In the genomic region with DNA sequence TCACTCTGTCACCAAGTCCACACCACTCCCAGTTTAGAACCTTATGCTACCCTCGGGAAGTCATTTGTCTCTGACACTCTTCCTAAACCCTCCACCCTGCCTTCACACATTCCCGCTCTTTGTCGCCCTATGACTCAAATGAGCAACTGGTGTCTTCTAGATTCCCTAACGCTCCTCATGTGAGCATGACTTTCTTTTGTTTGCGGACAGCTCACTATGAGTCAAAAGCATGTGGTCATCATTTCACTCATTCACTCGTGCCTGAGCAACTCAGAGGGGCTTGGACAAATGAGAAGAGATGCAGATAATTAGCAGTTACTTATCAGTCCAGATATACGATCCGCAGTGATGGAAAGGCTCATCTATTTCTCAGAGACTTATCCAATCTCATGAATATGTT, we compare ENCODE assay signal across 19 mouse cellular contexts. TPM values are rescaled to one million over a fixed set of nuclear protein-coding genes. Genes with fewer than 3 reads are reported as not detected.
DNase-seq lines count a peak whose midpoint lies in the region; ATAC-seq and TF ChIP-seq lines count a peak whose summit lies in the region.
"Had no signal": no experiment of that assay in that cellular context is flagged by ENCODE, and none has a peak within 500 bp of the region (broad histone marks: within the 10 kb centered on the region; RNA-seq: fewer than 3 reads in every experiment).

No protein-coding gene starts in this region.

- H3ac ChIP-seq in C2C12 (ENCODE audit: control insufficient read depth, insufficient read length, low read depth), result no peak overlapping the region

- no peak overlapping the region for H3K4me3 ChIP-seq in C2C12 (ENCODE audit: insufficient read depth, poor library complexity, severe bottlenecking)
- H3K4me3 ChIP-seq in intestine, embryonic 15.5 days (replicated peaks), result no peak overlapping the region
- no peak overlapping the region for H3K4me3 ChIP-seq in stomach, embryonic 15.5 days (replicated peaks)
- H3K4me3 ChIP-seq in forebrain, embryonic 10.5 days, result no peak overlapping the region
- H3K4me3 ChIP-seq: gastrocnemius, adult 2 months; heart, embryonic 13.5 days; hindbrain, embryonic 13.5 days had no signal

- H3K4me2 ChIP-seq in intestine, embryonic 15.5 days (replicated peaks), result no peak overlapping the region
- H3K4me2 ChIP-seq in stomach, embryonic 15.5 days, result no peak overlapping the region
- H3K4me2 ChIP-seq: heart, embryonic 13.5 days; hindbrain, embryonic 13.5 days had no signal

- H3K79me2 ChIP-seq in C2C12 (ENCODE audit: control insufficient read depth, insufficient read depth), result no peaks in the 10 kb centered on the region

- 77% methylated on average over 8 of the region's 8 CpGs for WGBS in intestine, embryonic 15.5 days
- 77% methylated on average over 8 of the region's 8 CpGs for WGBS in stomach, embryonic 15.5 days
- 90% methylated on average over 8 of the region's 8 CpGs for WGBS in forebrain, embryonic 10.5 days

- DNase-seq in heart, adult 11 months, result peak; percentile 60
- no peak for DNase-seq in heart, postnatal 10 days
- no peak for DNase-seq in thymus, postnatal 10 days (ENCODE audit: low spot score in 2 of 2)
- DNase-seq in forebrain, embryonic 10.5 days (ENCODE audit: extremely low spot score, low spot score), result no peak
- DNase-seq: adrenal gland, postnatal 10 days; B cell, adult 2 months; cerebellum, adult 11 months; cerebellum, adult 8-10 months; cerebellum, postnatal 36 days; gastrocnemius, adult 2 months; gastrocnemius, postnatal 25 days had no signal

- no peaks in the 10 kb centered on the region for H3K4me1 ChIP-seq in intestine, embryonic 15.5 days (replicated peaks)
- no peaks in the 10 kb centered on the region for H3K4me1 ChIP-seq in stomach, embryonic 15.5 days
- H3K4me1 ChIP-seq in forebrain, embryonic 10.5 days, result no peaks in the 10 kb centered on the region
- H3K4me1 ChIP-seq: heart, embryonic 13.5 days; hindbrain, embryonic 13.5 days had no signal

- H3K9ac ChIP-seq in intestine, embryonic 15.5 days, result no peak overlapping the region
- H3K9ac ChIP-seq in stomach, embryonic 15.5 days, result no peak overlapping the region
- H3K9ac ChIP-seq: heart, embryonic 13.5 days; hindbrain, embryonic 13.5 days had no signal

- intact Hi-C loops in heart, postnatal 10 days (cut with DNase I), result no loop called here

- H3K27me3 ChIP-seq in C2C12 (ENCODE audit: control insufficient read depth, insufficient read depth, insufficient read length), result no peaks in the 10 kb centered on the region
- H3K27me3 ChIP-seq in intestine, embryonic 15.5 days (replicated peaks), result no peaks in the 10 kb centered on the region
- no peaks in the 10 kb centered on the region for H3K27me3 ChIP-seq in stomach, embryonic 15.5 days (replicated peaks)
- H3K27me3 ChIP-seq in forebrain, embryonic 10.5 days (ENCODE audit: poor library complexity, severe bottlenecking), result no peaks in the 10 kb centered on the region
- H3K27me3 ChIP-seq: heart, embryonic 13.5 days; hindbrain, embryonic 13.5 days had no signal

- H3K27ac ChIP-seq in intestine, embryonic 15.5 days, result peak overlapping the region; percentile 75
- H3K27ac ChIP-seq in stomach, embryonic 15.5 days, result peak overlapping the region; percentile 83; the same call in 1 of the 2 replicates
- H3K27ac ChIP-seq in forebrain, embryonic 10.5 days, result no peak overlapping the region
- H3K27ac ChIP-seq: gastrocnemius, adult 2 months; heart, embryonic 13.5 days; hindbrain, embryonic 13.5 days had no signal

- H3K36me3 ChIP-seq in C2C12 (ENCODE audit: control insufficient read depth, insufficient read depth), result no peaks in the 10 kb centered on the region
- H3K36me3 ChIP-seq in intestine, embryonic 15.5 days, result no peaks in the 10 kb centered on the region
- no peaks in the 10 kb centered on the region for H3K36me3 ChIP-seq in stomach, embryonic 15.5 days
- no peaks in the 10 kb centered on the region for H3K36me3 ChIP-seq in forebrain, embryonic 10.5 days (replicated peaks)
- H3K36me3 ChIP-seq: heart, embryonic 13.5 days; hindbrain, embryonic 13.5 days had no signal

- TF ChIP-seq CTCF in C2C12 (IDR thresholded peaks at IDR 0.05; ENCODE audit: control insufficient read depth, insufficient read depth, insufficient read length), result no peak

- H3K79me3 ChIP-seq in C2C12 (ENCODE audit: low read depth), result no peaks in the 10 kb centered on the region

- no peaks in the 10 kb centered on the region for H3K9me3 ChIP-seq in intestine, embryonic 15.5 days
- no peaks in the 10 kb centered on the region for H3K9me3 ChIP-seq in stomach, embryonic 15.5 days
- no peaks in the 10 kb centered on the region for H3K9me3 ChIP-seq in forebrain, embryonic 10.5 days
- H3K9me3 ChIP-seq: heart, embryonic 13.5 days; hindbrain, embryonic 13.5 days had no signal

- no peak for ATAC-seq in intestine, embryonic 15.5 days
- ATAC-seq in stomach, embryonic 15.5 days (ENCODE audit: insufficient read depth, low FRiP score, low read depth), result no peak
- ATAC-seq in activated CD4-positive, CD25-positive, alpha-beta regulatory T cell, adult 4 months, result no peak
- ATAC-seq: forebrain, embryonic 14.5 days had no signal

TF ChIP-seq in C2C12, 6 proteins besides CTCF, POLR2A, EP300 and RAD21:
- TF ChIP-seq MYOD1 (IDR thresholded peaks at IDR 0.05; ENCODE audit: control insufficient read depth, insufficient read length, low read depth), result peak; percentile 47
- no peak for TF ChIP-seq MYOG (IDR thresholded peaks at IDR 0.05; ENCODE audit: control insufficient read depth, extremely low read depth, insufficient read length)
- TF ChIP-seq CEBPB (IDR thresholded peaks at IDR 0.05; ENCODE audit: low read depth), result no peak
- no peak for TF ChIP-seq MAX (IDR thresholded peaks at IDR 0.05)
- TF ChIP-seq USF1 (IDR thresholded peaks at IDR 0.05; ENCODE audit: low read depth), result peak; percentile 78
- TF ChIP-seq FOSL1 (IDR thresholded peaks at IDR 0.05; ENCODE audit: insufficient read depth, low read length, poor library complexity, severe bottlenecking), result no peak

RNA-seq across cellular contexts. Expression of a gene that starts 26.5 kb away (rescaled TPM):
- total RNA-seq in heart, postnatal 10 days (2021), result 10 to 100 TPM; 13.7 to 15.9 TPM
- polyA plus RNA-seq in C2C12 (2012; fragmentation: generic; extraction: Trizol), result 0.71 TPM
- polyA plus RNA-seq in intestine, embryonic 15.5 days (2015; fragmentation: Nextera tagmentation; extraction: Ambion mirVana), result 10.6 and 12.4 TPM in 2 replicates
- polyA plus RNA-seq in stomach, embryonic 15.5 days (2015; fragmentation: Nextera tagmentation; extraction: Ambion mirVana), result 13.9 and 14.6 TPM in 2 replicates
- polyA plus RNA-seq in activated CD4-positive, CD25-positive, alpha-beta regulatory T cell, adult 4 months (2017; shearing (Covaris generic)), result 1 to 10 TPM; 2.1 to 3.7 TPM
- 3.7 and 4.1 TPM in 2 replicates for polyA plus RNA-seq in forebrain, embryonic 10.5 days (2016; fragmentation: Nextera tagmentation; extraction: Ambion mirVana)
- total RNA-seq: MEL had no signal

RNA-seq across cellular contexts. Expression of a gene that starts 57.6 kb away (rescaled TPM):
- total RNA-seq in heart, postnatal 10 days (2021), result 10 to 100 TPM; 29.4 to 30.0 TPM
- 12.8 TPM for polyA plus RNA-seq in C2C12 (2012; fragmentation: generic; extraction: Trizol)
- 26.2 and 30.9 TPM in 2 replicates for polyA plus RNA-seq in intestine, embryonic 15.5 days (2015; fragmentation: Nextera tagmentation; extraction: Ambion mirVana)
- polyA plus RNA-seq in stomach, embryonic 15.5 days (2015; fragmentation: Nextera tagmentation; extraction: Ambion mirVana), result 32.6 and 34.5 TPM in 2 replicates
- polyA plus RNA-seq in activated CD4-positive, CD25-positive, alpha-beta regulatory T cell, adult 4 months (2017; shearing (Covaris generic)), result 1 to 10 TPM; 5.7 to 8.2 TPM
- polyA plus RNA-seq in forebrain, embryonic 10.5 days (2016; fragmentation: Nextera tagmentation; extraction: Ambion mirVana), result 47.8 and 50.5 TPM in 2 replicates
